Mouse (Mus musculus): Measurements from ENCODE around the gene Daw1.

DNA sequence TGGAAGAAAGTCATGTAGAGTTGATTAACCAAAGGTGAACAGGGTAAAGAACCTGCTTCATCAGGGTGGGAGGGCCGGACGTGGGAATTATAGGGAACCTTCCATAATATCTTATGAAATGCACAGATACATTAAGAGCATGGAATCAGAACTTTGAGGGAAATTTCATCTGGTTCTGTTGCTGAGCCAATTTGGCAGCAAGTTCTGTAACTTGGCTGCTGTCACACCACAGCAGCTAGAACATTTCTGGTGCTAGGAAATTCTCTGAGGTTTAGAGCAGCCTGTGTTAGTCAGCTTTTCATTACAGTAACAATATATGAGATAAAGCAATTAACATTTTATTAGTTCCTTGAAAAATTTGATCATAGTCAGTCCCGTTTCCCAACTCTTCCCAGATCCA lies 6.6 kb upstream of the Daw1 start:
- TF ChIP-seq EP300 (IDR thresholded peaks at IDR 0.05): no peak
- TF ChIP-seq CTCF (IDR thresholded peaks at IDR 0.05): no peak
